Mouse (Mus musculus): Measurements from ENCODE around the gene Rbm8a.
A peak's percentile ranks its signal among the peaks of the same experiment; 100 is the strongest.

DNA sequence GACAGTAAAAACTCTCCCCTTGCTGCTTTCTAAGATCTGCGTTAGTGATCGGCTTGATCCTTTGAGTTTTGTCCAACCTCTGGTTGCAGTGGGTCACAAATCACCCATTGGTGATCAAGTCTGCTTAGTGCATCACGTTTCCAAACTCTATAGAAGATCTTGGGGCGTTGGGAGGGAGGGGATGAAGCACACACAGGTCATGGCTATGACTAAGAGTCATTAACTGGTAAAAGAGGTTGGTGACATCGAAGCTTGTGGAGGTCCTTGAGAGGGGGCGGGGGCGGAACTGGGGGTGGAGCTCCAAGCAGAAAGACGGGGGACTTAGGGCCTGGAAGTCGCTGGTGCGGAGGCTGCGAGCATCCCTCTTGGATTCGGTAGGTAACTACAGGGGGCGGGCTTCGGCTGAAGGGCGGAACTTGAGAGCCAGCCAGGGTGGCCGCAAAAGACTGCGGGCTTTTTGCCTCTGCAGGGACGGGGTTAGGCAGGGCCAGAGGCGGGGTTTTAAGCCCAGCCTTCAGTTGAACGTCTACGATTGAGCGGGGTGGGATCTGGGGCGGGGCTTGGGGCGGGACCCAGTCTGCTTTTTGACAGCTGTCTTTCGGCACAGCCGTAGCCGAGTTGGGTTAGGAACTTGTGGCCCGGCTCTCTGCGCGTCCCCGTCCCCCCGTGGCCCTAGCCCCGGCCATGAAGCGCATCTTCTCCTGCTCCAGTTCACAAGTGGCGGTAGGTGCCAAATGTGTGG lies 40.2 kb downstream of the Rbm8a start, which contains the start of gene Ankrd35:
- TF ChIP-seq CHD2 (IDR thresholded peaks at IDR 0.05; ENCODE audit: low read length) (no peak), ETS1 (IDR thresholded peaks at IDR 0.05; ENCODE audit: low read depth, low read length) (no peak), TCF12 (IDR thresholded peaks at IDR 0.05; ENCODE audit: low read depth, low read length) (0 out of 2 replicates have a peak, but pooled peaks have one; percentile 15), BHLHE40 (IDR thresholded peaks at IDR 0.05; ENCODE audit: borderline replicate concordance, low read depth, low read length) (no peak), RCOR1 (IDR thresholded peaks at IDR 0.05; ENCODE audit: low read depth, low read length) (no peak), ZC3H11A (IDR thresholded peaks at IDR 0.05; ENCODE audit: low read depth, low read length) (no peak), RAD21 (IDR thresholded peaks at IDR 0.05; ENCODE audit: low read depth, low read length) (no peak), TAL1 (IDR thresholded peaks at IDR 0.05; ENCODE audit: low read length) (no peak), CTCF (IDR thresholded peaks at IDR 0.05 in 2 of 3, conservative IDR thresholded peaks at IDR 0.05 in 1 of 3; ENCODE audit: control insufficient read depth in 1 of 3, insufficient read depth in 1 of 3, low read depth in 2 of 3, low read length in 3 of 3, poor library complexity in 1 of 3, severe bottlenecking in 1 of 3) (peak in 2 of 3 experiments; percentile 10 to 44; a peak in 3 of 6 replicates), POLR2A (IDR thresholded peaks at IDR 0.05; ENCODE audit: control insufficient read depth in 1 of 2, insufficient read depth in 1 of 2, low read depth in 1 of 2, low read length in 2 of 2, poor library complexity in 1 of 2) (no peak), MAFK (IDR thresholded peaks at IDR 0.05; ENCODE audit: borderline replicate concordance, low read depth, low read length) (no peak), GATA1 (IDR thresholded peaks at IDR 0.05; ENCODE audit: low read depth, low read length) (no peak)

Measured in MEL (cell line).